Mouse (Mus musculus) ovary, postnatal 10 days (tissue): Measurements from ENCODE around the gene Spag17.

Experiments used
- DNase-seq: peaks from one replicate; pipeline ENCODE4 v3.0.0; 2022; ENCODE audit warnings: low spot score

Gene Spag17

GRCm38 (mm10) chr3:100164991-100165390, 279.8 kb downstream of the Spag17 start:
- DNase-seq = no peak

DNA sequence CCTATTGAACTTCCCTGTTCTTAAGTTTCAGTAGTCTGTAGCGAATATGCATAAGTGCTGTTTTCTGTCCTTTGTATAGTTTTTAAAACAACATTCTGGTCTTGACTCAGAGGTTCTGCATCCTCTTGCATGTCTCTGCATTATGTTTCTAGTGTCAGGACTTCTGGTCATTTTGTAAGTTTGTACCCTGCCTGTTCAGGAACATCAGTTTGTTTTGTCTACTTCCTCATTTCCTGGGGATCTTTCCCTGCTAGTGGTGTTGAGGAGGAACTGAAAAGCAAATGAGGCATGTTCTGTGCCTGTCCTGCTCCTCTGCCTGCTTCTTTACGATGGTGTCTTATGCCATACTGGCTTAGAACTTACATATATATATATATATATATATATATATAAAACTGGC, 290.8 kb downstream of the Spag17 start:
- DNase-seq = no peak

DNA sequence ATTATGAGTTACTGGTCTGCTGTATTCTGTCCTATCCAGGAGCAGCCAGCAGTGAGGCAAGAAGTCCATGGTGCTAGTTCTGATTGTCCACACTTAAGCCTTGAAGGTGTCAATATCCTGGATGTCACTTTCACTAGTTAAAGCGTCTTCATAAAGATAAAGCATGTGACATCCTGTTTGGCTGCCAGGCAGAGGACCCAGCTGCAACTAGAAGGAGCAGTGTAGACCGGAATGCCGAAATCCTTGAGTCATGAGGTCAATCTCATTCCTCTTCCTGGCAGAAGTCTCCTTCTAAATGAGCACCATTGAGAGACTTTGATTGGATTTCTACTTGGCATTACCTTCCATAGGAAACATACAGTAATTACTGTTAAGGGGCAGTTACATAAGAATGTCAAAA, 295.3 kb downstream of the Spag17 start:
- DNase-seq = no peak

DNA sequence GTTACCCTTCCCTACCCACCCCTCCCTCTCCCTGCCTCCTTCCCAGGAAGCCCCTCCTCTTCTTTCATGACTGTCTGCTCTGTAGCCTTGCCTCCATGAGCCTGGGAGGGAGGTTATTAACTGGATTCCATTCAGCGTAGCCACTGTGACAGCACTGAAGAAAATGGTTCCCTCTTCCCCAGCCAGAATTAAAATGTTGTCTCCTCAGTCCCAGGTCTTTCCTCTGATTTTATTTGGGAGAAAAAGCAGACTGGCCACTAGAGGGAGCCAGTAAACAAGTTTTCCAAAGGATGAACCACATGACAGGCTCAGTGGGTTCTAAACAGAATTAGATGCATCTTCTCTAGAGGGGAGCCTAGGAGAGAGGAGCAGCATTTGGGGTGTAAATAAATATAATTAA, 304.2 kb downstream of the Spag17 start:
- DNase-seq = peak; percentile 35

DNA sequence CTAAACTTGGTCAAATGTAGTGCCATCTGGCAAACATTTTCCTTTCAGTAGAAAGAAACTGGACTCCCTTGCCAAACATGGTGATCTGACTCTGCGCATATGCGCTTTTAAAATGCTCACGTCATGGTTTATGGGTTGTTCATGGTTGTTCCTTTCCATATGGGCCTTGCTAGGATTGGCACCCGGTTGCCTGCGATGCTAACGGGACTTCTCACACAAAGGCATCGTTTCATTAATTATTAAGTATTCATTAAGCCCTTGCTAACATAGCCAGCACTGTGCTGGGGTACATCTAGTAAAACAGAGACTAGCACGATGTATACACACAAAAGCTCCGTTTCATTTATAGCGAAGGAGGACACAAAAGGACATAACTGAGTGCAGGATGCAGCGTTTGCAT, 304.7 kb downstream of the Spag17 start:
- no peak for DNase-seq
